Mouse (Mus musculus) spleen, embryonic (tissue): Measurements from ENCODE around the gene Plcb4.

Source experiments
- CTCF ChIA-PET: fragments of 350-600 bp; sonication (Branson Sonifier 250); formaldehyde crosslinking; loops from one replicate; lab custom pipeline; 2022; lab: Charles Lee

Gene Plcb4

GRCm38 (mm10) chr2:135658486-135659390, at the start of gene Plcb4:
TSS of gene Plcb4 (plus strand) at chr2:135659011.
- CTCF ChIA-PET = interaction anchor here (0.6 kb wide), 1 partner anchor 101 kb away, joined by 3 read pairs; no protein-coding TSS in a partner anchor

- CTCF ChIA-PET = no interaction called here
These were observed 44.1 kb upstream of the Plcb4 start for GRCm38 (mm10) chr2:135614651-135615261.

- CTCF ChIA-PET = no interaction called here
These were observed 42.7 kb upstream of the Plcb4 start for GRCm38 (mm10) chr2:135616090-135616489.

- CTCF ChIA-PET = no interaction called here
These were observed 40.3 kb upstream of the Plcb4 start for GRCm38 (mm10) chr2:135618551-135618950.

GRCm38 (mm10) chr2:135619956-135620355, 38.9 kb upstream of the Plcb4 start:
- CTCF ChIA-PET = no interaction called here

GRCm38 (mm10) chr2:135627821-135628220, 31.0 kb upstream of the Plcb4 start:
- CTCF ChIA-PET = no interaction called here

- CTCF ChIA-PET = no interaction called here
These were observed 21.6 kb upstream of the Plcb4 start for GRCm38 (mm10) chr2:135637227-135637626.

GRCm38 (mm10) chr2:135641002-135641401, 17.8 kb upstream of the Plcb4 start:
- CTCF ChIA-PET = no interaction called here

- CTCF ChIA-PET = no interaction called here
These were observed 17.2 kb upstream of the Plcb4 start for GRCm38 (mm10) chr2:135641636-135642035.

GRCm38 (mm10) chr2:135646226-135646625, 12.6 kb upstream of the Plcb4 start:
- CTCF ChIA-PET = no interaction called here

- CTCF ChIA-PET = no interaction called here
These were observed 12.2 kb upstream of the Plcb4 start for GRCm38 (mm10) chr2:135646654-135647053.

- CTCF ChIA-PET = no interaction called here
These were observed 10.8 kb upstream of the Plcb4 start for GRCm38 (mm10) chr2:135647985-135648384.

GRCm38 (mm10) chr2:135650885-135651284, 7.9 kb upstream of the Plcb4 start:
- CTCF ChIA-PET = no interaction called here

GRCm38 (mm10) chr2:135652040-135652439, 6.8 kb upstream of the Plcb4 start:
- CTCF ChIA-PET = no interaction called here

- CTCF ChIA-PET = no interaction called here
These were observed 6.4 kb upstream of the Plcb4 start for GRCm38 (mm10) chr2:135652451-135652850.

GRCm38 (mm10) chr2:135655948-135656347, 2.9 kb upstream of the Plcb4 start:
- CTCF ChIA-PET = no interaction called here

- CTCF ChIA-PET = no interaction called here
These were observed 2.2 kb upstream of the Plcb4 start for GRCm38 (mm10) chr2:135656586-135656985.

GRCm38 (mm10) chr2:135659391-135660180, 775 bp downstream of the Plcb4 start:
- CTCF ChIA-PET = no interaction called here

- CTCF ChIA-PET = no interaction called here
These were observed 2.0 kb downstream of the Plcb4 start for GRCm38 (mm10) chr2:135660816-135661215.

GRCm38 (mm10) chr2:135663785-135664184, 5.0 kb downstream of the Plcb4 start:
- CTCF ChIA-PET = no interaction called here

GRCm38 (mm10) chr2:135667496-135667895, 8.7 kb downstream of the Plcb4 start:
- CTCF ChIA-PET = no interaction called here

- CTCF ChIA-PET = no interaction called here
These were observed 13.8 kb downstream of the Plcb4 start for GRCm38 (mm10) chr2:135672459-135673104.
